Mouse (Mus musculus) liver, embryonic 14.5 days (tissue): ENCODE data around the gene Vegfb.

Source experiments
- CTCF ChIP-seq: IDR thresholded peaks from 2 replicates; pipeline ENCODE4 v1.5.1; 2016; ENCODE audit warnings: antibody characterized with exemption, low read depth, control low read depth
- EP300 ChIP-seq: IDR thresholded peaks from 2 replicates; pipeline ENCODE4 v1.6.1; 2016; ENCODE audit warnings: antibody characterized with exemption, low read depth

DNA sequence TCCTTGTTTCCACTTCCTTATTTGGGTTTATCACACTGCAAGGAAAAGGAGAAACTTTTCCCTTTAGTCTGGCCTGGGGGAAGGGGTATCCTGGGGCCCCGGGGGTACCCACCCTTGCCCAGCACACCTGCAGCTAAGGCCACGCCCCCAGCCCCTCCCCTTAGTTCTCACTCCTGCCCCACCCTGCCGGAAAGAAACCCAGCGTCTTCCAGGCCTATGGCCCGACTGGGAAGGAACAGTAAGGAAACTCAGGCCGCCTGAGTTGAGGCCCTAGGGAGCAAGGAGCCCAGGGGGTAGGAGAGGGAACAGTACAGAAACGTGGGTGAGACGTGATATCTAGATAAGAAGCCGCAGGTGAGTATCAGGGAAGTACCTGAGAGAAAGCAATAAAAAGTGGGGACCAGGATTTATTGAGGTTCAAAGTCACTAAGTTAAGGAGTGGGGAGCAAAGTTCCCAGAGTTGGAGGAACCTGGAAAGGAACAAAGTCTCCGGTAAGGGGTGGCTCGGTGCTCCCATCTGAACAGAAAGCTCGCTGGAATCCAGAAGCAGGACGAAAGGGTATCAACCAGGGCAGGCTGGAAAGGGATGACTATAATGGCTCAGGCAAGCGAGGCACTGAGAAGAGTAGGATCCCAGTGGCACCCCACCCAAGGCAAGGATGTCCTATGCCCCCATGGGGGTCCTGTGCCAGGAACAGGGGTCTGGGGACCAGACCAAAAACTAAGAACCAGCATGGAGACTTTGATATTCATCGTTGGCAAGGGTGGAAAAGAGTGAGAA lies 18.8 kb downstream of the Vegfb start:
- TF ChIP-seq CTCF = no peak
- no peak for TF ChIP-seq EP300
